Mouse (Mus musculus) olfactory bulb, adult 2 months (tissue): ENCODE measurements around the gene Poldip3.

Experiments
- CTCF ChIP-seq: fragments of 200-500 bp; IDR thresholded peaks from 2 replicates; pipeline ENCODE4 v1.5.1; 2012; ENCODE audit warnings: low read depth, mild to moderate bottlenecking, low read length, moderate library complexity; ENCODE audit not compliant: insufficient read depth
- POLR2A ChIP-seq: fragments of 200-500 bp; IDR thresholded peaks from 2 replicates; pipeline ENCODE4 v1.6.1; 2012; ENCODE audit warnings: mild to moderate bottlenecking, low read depth, low read length, moderate library complexity; ENCODE audit not compliant: insufficient read depth

GRCm38 (mm10) chr15:83158587-83159160 is 9.5 kb upstream of the Poldip3 start:
- TF ChIP-seq POLR2A = no peak
- no peak for TF ChIP-seq CTCF
